Mouse (Mus musculus): ENCODE data around the gene Saysd1. TPM values are rescaled to one million over a fixed set of nuclear protein-coding genes. Genes with fewer than 3 reads are reported as not detected.

Gene Saysd1
- total and polyA plus RNA-seq, 3 experiments, result 3.2 to 4.4 TPM; not detected in 1

DNA sequence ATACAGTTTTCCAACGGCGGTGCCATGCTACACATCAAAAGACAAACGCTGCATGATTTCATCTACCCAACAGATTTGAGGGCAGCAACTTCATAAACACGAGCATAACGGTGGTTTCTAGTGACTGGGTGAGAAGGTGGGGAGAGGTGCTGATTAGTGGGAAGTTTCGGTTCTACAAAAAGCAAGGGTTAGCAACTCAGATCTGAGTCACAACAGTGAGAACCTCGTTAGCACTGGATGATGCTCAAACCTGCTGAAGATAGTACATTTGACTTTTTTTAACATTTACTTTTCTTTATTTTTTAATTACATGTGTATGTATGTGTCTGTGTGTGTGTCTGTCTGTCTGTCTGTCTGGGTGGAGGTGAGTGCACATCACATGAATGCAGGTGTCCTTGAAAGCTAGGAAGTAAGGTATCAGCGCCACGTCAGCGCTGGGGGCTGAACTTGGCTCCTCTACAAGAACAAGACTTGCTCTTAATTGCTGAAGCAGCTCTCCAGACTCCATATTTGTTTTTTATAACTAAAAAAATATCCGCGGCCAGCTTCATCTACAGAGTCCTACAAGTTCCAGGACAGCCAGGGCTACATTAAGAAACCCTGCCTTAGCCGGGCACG is 35.6 kb upstream of the Saysd1 start:
- Histone ChIP-seq H3K27ac (ENCODE audit: control insufficient read depth, low read depth, low read length) (no peak overlapping the region), H3K9ac (ENCODE audit: control insufficient read depth, low read depth, low read length, poor library complexity, severe bottlenecking) (no peak overlapping the region), H3K4me3 (ENCODE audit: control insufficient read depth in 1 of 2, insufficient read depth in 1 of 2, low read depth in 2 of 2, low read length in 2 of 2) (no peak overlapping the region)

GRCm38 (mm10) chr14:20172924-20173323 is 34.6 kb upstream of the Saysd1 start:
- peak; percentile 32 for DNase-seq (ENCODE audit: low read depth, low spot score)
- Histone ChIP-seq H3K79me2 (ENCODE audit: control insufficient read depth, insufficient read depth, low read length, poor library complexity) (0 out of 2 replicates have a peak, but pooled peaks cover 1% of the 10 kb centered on the region), H3K4me3 (ENCODE audit: control insufficient read depth in 1 of 2, insufficient read depth in 1 of 2, low read depth in 2 of 2, low read length in 2 of 2) (no peak overlapping the region), H3K9ac (ENCODE audit: control insufficient read depth, low read depth, low read length, poor library complexity, severe bottlenecking) (no peak overlapping the region), H3K36me3 (ENCODE audit: control insufficient read depth in 1 of 2, insufficient read depth in 2 of 2, low read length in 2 of 2) (peaks cover 0 to 10% of the 10 kb centered on the region in 2 experiments; a peak in 1 of 4 replicates), H3K4me1 (ENCODE audit: control insufficient read depth in 1 of 2, insufficient read depth in 2 of 2, low read length in 2 of 2) (peaks cover 0 to 12% of the 10 kb centered on the region in 2 experiments; a peak in 3 of 4 replicates), H3K27ac (ENCODE audit: control insufficient read depth, low read depth, low read length) (0 out of 2 replicates have a peak overlapping the region, but pooled peaks have one; percentile 31), H3K9me3 (replicated peaks; ENCODE audit: insufficient read depth, low read length) (no peaks in the 10 kb centered on the region), H3K27me3 (ENCODE audit: control insufficient read depth in 1 of 2, insufficient read depth in 2 of 2, low read length in 2 of 2) (no peaks in the 10 kb centered on the region)
- TF ChIP-seq TAL1 (IDR thresholded peaks at IDR 0.05; ENCODE audit: low read length), result peak; percentile 54
- TF ChIP-seq CTCF (IDR thresholded peaks at IDR 0.05 in 2 of 3, conservative IDR thresholded peaks at IDR 0.05 in 1 of 3; ENCODE audit: control insufficient read depth in 1 of 3, insufficient read depth in 1 of 3, low read depth in 2 of 3, low read length in 3 of 3, poor library complexity in 1 of 3, severe bottlenecking in 1 of 3), result no peak

More for the DNA sequence above, 35.6 kb upstream of the Saysd1 start:
- no peaks in the 10 kb centered on the region for H3K27me3 ChIP-seq (ENCODE audit: control insufficient read depth in 1 of 2, insufficient read depth in 2 of 2, low read length in 2 of 2)
- H3K36me3 ChIP-seq (ENCODE audit: control insufficient read depth in 1 of 2, insufficient read depth in 2 of 2, low read length in 2 of 2), result peaks cover 0 to 16% of the 10 kb centered on the region in 2 experiments; a peak in 2 of 4 replicates
- peaks cover 0 to 16% of the 10 kb centered on the region in 2 experiments; a peak in 3 of 4 replicates for H3K4me1 ChIP-seq (ENCODE audit: control insufficient read depth in 1 of 2, insufficient read depth in 2 of 2, low read length in 2 of 2)
- H3K79me2 ChIP-seq (ENCODE audit: control insufficient read depth, insufficient read depth, low read length, poor library complexity), result peaks cover 7% of the 10 kb centered on the region
- DNase-seq (ENCODE audit: low read depth, low spot score), result no peak
- H3K9me3 ChIP-seq (replicated peaks; ENCODE audit: insufficient read depth, low read length), result no peaks in the 10 kb centered on the region
- TF ChIP-seq MAZ (IDR thresholded peaks at IDR 0.05; ENCODE audit: low read depth, low read length) (no peak), USF1 (IDR thresholded peaks at IDR 0.05; ENCODE audit: low read depth, low read length) (no peak), NRF1 (IDR thresholded peaks at IDR 0.05; ENCODE audit: insufficient read depth, low read depth, low read length, poor library complexity, severe bottlenecking) (no peak), POLR2A (IDR thresholded peaks at IDR 0.05; ENCODE audit: control insufficient read depth in 1 of 2, insufficient read depth in 1 of 2, low read depth in 1 of 2, low read length in 2 of 2, poor library complexity in 1 of 2) (no peak), ETS1 (IDR thresholded peaks at IDR 0.05; ENCODE audit: low read depth, low read length) (no peak), TCF12 (IDR thresholded peaks at IDR 0.05; ENCODE audit: low read depth, low read length) (no peak), ZMIZ1 (IDR thresholded peaks at IDR 0.05; ENCODE audit: low read depth, low read length) (no peak), CHD2 (IDR thresholded peaks at IDR 0.05; ENCODE audit: low read length) (no peak), GABPA (IDR thresholded peaks at IDR 0.05; ENCODE audit: low read depth, low read length) (no peak), UBTF (IDR thresholded peaks at IDR 0.05; ENCODE audit: borderline replicate concordance, insufficient read depth, low read depth, low read length) (no peak), JUND (IDR thresholded peaks at IDR 0.05; ENCODE audit: low read depth, low read length) (no peak), SMC3 (IDR thresholded peaks at IDR 0.05; ENCODE audit: low read depth, low read length) (no peak), MYB (IDR thresholded peaks at IDR 0.05; ENCODE audit: low read depth, low read length) (no peak), ZNF384 (IDR thresholded peaks at IDR 0.05; ENCODE audit: low read depth, low read length) (no peak), KAT2A (conservative IDR thresholded peaks at IDR 0.05; ENCODE audit: low read depth, low read length) (no peak), MXI1 (IDR thresholded peaks at IDR 0.05; ENCODE audit: low read depth, low read length) (no peak), SIN3A (IDR thresholded peaks at IDR 0.05; ENCODE audit: low read length) (no peak), MAFK (IDR thresholded peaks at IDR 0.05; ENCODE audit: borderline replicate concordance, low read depth, low read length) (no peak), TAL1 (IDR thresholded peaks at IDR 0.05; ENCODE audit: low read length) (no peak)

Data from MEL (cell line).